Mouse (Mus musculus) left cerebral cortex, adult 6 months (tissue): ENCODE measurements around the gene Nrde2. TPM values are rescaled to one million over a fixed set of nuclear protein-coding genes. Genes with fewer than 3 reads are reported as not detected.

Source experiments
- long read RNA-seq, 2 experiments: library from polyadenylated mRNA; unstranded; transcript quantifications; one replicate each; pipeline ENCODE4 v2.0.0; 2019 to 2020
- polyA plus RNA-seq: library from polyadenylated mRNA; unstranded; fragments of <200 nt; fragmentation: Nextera tagmentation; gene quantifications from 2 replicates; pipeline ENCODE4 v1.2.3, GENCODE M21; 2021

Gene Nrde2
- polyA plus RNA-seq = 5.6 and 7.9 TPM in 2 replicates
- long read RNA-seq, experiment 1, transcript Nrde2-201 (14 exons, 3,718 nt) = major isoform, 25 of 64 reads
- long read RNA-seq, experiment 1, partial matches to known transcripts = 22 of 64 reads
- long read RNA-seq, experiment 1, other reads (novel, unspliced or antisense) = 17 of 64 reads
- long read RNA-seq, experiment 2, partial matches to known transcripts = 6 of 10 reads
- long read RNA-seq, experiment 2, other reads (novel, unspliced or antisense) = 0 of 10 reads

DNA sequence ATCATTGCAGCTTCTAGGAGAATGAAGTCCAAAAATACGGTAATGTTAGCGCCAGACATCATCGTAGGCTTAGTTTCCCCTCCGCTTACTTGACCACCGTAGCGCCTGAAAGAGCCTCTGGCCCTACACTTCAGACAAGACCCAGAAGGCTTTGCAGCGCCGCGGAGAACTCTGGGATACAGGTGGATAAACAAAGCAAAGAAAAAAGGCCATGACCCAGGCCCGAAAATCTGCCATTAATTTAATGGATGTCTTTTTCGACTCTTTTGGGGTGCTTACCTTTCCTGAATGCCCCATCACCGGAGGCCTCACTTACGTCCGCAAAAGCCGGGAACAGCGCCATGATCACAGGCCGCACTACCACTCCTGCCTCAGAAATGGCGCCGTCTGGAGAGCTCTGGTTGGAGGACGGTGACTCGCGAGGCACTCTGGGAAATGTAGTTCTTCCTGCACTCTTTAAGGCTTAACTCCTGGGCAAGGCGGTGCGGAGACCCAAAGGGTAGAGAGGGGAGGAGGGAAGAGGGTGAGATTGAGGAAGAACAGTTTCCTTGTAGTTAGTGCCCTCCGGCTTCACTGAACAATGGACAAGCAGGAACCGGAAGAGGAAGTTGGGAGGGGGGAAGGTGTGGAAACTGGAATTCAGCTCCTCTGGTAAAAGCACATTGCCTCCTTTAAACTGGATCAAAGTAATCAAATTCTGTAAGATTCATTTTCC lies at the start of gene Nrde2:
TSS of gene Nrde2 (minus strand) at position 393 of the 715 bp plus-strand sequence.

GRCm38 (mm10) chr12:100198967-100199660 lies 39.7 kb upstream of the Nrde2 start, which contains the start of gene Calm1:
Gene Calm1, plus strand, starts transcription at chr12:100199435.

DNA sequence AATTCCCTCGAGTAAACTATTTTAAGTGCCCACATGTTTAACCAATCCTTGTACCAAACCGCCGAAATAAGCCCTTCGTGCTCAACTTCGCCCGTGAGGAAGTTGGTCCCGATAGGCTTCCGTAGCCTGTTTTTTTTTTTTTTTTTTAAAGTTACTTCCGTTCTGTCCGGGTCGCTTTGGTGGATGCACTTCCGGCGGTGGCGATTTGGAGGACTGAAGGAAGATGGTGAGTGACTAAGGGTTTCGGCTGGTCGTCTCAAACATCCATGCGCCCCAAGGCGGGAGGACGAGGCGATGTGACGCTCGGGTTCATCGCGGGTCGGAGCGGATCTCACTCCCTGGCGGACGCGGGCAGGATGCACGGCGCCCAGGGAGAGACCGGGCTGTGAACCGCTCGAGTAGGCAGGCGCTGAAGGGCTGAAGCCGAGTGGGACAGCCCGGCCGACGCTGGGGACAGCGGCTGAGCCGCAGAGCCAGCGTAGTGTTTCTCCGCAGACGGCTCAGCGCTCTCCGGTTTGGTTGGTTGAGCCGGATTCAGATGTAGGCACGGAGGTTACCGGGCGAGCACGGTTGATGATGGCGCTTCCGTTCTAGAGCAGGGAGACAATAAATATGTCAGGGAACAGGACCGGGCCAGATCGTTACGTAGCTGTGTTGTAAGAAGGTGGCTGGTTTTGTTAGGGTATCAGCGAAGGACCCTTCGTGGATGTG lies 49.3 kb downstream of the Nrde2 start, which contains the start of gene Psmc1:
TSS of gene Psmc1 (plus strand) at position 169 of the 711 bp plus-strand sequence.

Other genes starting within 250 kb of the Nrde2 start
- 5.6 and 8.7 TPM in 2 replicates for gene Kcnk13, start 195.2 kb downstream of the Nrde2 start, polyA plus RNA-seq
- 202 and 209 TPM in 2 replicates for gene Psmc1, start 49.5 kb downstream of the Nrde2 start, polyA plus RNA-seq
- 7,083 and 11,982 TPM in 2 replicates for gene Calm1, start 39.8 kb upstream of the Nrde2 start, polyA plus RNA-seq